Mouse (Mus musculus) right cerebral cortex, postnatal 36 days (tissue): ENCODE data around the gene Ndufs5.

ENCODE experiments used
- DNase-seq, 2 experiments: peaks; one replicate each; pipeline ENCODE4 v3.0.0; 2022; ENCODE audit warnings: low spot score in 2 of 2, mixed read lengths in 1 of 2

Gene Ndufs5

DNA sequence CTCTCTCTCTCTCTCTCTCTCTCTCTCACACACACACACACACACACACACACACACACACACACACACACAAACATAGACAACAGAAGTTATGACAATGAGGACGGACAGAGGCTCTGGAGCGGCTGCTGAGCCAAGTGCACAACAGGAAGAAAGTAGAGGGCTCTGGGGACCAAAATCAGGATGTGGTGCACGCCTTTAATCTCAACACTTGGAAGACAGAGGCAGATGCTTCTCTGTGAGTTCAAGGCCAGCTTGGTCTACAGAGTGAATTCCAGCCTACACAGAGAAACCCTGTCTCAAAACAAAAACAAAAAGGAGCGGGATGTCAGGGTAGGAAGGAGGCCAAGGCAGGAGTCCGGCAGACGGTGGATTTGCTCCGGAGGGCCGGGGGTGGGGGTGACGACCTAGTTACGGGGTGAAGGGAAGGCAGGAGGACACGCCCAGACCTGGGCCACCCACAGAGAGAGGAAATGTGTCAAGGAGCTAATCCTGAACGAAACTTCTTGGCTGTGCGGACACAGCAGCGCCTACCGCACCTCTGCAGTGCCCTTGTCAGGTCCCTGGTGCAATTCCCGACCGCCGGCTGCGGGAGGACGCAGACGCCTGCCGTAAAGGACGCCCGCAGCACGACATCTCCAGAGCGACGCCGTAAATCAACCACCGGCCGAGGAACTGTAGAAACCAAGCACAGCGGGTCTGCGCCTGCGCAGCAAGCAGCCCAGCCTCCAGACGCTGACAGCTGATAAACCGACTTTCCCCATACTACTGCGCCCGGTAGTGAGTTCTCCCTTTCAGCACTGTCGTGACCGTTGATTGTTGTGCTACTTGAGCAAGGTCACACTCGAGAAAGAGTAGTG is at the start of gene Ndufs5:
Gene Ndufs5, minus strand, starts transcription at position 629 of the 860 bp plus-strand sequence.
- peak; percentile 94 to 95 for DNase-seq

DNA sequence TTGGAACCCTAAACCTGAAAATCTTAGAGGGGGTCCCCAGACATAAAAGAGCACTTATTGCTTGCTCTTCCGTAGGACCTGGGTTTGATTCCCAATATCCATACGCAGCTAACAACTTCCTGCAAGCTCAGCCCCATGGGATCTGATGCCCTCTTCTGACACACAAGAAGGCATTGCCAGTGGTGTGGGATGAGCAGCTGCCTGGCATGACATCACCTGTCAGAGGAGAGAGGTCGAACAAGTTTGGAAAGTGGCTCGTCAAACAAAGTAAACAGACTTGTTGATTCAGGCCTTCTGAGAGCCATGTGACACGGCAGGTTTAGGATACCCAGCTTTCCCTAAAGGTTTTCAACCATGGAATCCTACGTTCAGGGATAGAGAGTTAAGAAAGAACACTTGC is 47.1 kb upstream of the Ndufs5 start:
- DNase-seq: no peak

DNA sequence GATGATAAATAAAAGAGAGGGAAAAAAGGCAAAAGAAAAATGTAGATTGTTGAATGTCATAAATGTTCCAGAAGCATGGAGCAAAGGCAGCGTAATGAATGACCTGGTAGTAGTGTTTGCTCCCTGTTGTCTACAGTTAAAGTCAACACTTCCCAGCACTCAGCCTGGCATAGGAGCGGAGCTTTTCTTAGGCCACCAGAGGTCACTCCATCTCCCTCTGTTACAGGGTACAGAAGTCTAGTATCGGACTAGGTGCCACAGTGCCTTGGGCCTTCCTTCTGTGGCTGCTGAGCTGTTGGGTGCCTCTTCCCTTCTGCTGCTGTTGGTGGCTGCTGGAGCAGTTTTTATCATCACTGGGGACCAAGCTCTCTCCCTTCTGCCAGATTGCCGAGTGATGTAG is 40.3 kb upstream of the Ndufs5 start:
- DNase-seq: no peak

DNA sequence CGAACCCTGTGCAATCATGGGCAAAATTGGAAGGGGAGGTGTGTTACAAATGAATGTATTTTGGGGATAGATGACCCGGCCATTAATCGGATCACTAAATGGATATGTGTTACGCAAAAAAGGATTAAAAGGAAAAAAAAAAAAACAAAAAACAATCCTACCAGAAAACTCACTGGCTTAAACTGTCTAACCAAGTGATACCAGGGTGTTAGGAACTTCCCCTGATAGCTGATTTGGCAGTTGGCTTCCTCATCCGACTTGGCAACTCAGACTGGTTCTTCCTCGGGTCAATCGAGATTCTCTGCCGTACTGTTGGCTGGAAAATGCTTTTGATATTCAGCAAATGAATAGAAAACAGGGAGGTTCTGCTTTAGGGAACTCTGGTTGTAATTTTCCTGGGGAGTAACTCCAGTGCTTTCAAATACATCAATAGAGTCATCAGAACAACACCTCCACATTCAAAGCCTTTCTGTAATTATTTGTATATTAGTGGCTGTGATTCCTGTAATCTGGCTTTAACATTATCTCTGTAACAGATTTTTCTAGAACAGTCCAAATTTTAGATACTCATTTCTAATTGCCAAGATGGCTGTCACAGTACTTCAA is 32.8 kb upstream of the Ndufs5 start:
- no peak for DNase-seq

DNA sequence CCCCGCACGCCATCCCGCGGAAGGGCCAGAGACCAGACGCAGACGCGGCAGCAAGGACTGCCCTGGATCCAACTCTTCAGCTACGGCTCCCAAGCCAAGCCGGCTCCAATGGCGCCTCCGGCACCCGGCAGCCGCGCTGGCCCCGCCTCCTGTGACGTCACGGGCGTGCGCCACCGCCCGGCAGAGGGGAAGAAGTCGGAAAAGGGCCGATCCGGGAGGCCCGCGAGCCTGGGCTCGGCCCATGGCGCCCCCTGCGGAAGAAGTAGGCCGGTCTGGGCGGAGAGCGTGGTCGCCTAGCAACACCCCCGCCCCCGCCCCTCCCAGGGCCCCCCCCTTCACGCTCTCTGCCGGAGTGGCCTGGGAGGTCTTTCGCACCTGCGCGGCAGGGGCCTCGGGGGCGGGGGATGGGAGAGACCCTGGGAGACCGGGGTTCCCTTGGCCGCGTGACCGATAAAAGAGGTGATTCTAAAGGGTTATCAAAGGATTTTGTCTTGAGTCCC is 32.2 kb upstream of the Ndufs5 start, which contains the start of gene Akirin1:
Gene Akirin1, minus strand, starts transcription at position 194 of the 500 bp plus-strand sequence.
- DNase-seq: peak; percentile 94 to 96

DNA sequence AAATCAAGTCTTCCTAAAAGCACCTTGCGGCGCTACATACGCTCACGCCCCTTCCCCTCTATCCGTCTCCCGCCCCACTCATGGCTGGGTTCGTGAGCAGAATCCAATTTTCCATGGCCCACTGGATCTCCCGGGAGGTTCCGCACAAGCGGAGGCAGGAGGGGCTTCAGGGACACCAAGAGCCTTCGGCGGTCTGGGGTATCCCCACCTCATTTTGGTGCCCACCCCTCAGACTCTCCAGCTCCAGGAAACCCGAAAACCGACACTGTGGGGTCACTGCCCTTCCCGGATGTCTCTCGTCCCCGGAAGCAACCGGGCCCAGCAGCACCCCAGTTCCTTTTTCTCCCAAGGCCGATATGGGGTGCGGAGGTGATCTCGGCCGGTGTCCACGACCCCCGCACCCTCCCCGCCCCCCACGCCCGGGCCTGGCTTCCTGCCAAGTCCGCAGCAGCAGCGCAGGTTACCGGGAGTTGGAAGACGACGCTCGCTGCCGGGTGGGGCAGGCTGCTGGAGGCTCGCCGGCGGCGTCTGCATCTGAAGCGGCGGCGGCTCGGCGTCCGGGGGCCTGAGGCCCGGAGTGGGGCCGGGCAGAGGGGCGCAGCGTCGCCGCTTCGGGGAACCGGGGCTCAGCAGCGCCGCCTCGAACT is 31.6 kb upstream of the Ndufs5 start:
- DNase-seq: no peak

DNA sequence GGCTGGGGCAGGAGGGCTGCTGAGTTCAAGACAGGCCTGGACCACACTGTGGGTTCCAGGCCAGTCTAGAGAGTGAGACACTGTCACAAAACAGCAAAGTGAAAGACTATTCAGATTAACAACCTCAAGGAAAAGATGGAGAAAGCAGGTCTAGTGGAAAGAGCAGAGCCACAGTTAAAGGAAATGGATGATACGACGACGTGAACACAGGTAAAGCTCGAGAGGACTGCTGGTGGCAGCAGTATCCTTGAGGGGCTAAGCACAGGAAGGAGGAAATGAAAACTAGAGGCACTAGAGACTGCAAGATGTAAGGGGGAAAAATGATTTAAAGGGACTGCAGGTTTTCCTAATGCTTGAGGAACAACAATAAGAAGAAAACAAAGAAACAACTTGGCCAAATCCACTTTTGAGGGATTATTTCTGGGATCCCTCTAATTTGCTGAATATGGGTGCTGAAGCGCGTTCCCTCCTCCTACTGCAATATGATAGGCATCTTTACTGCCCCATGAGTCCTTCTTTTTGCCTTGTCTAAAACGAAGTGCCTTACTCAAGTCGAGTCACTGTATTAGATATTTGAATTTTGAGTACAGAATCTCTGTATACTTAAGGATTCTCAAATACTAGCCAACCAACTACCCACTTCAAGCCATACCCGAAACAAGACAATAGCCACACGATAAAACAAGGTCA is 30.9 kb upstream of the Ndufs5 start:
- DNase-seq: no peak

DNA sequence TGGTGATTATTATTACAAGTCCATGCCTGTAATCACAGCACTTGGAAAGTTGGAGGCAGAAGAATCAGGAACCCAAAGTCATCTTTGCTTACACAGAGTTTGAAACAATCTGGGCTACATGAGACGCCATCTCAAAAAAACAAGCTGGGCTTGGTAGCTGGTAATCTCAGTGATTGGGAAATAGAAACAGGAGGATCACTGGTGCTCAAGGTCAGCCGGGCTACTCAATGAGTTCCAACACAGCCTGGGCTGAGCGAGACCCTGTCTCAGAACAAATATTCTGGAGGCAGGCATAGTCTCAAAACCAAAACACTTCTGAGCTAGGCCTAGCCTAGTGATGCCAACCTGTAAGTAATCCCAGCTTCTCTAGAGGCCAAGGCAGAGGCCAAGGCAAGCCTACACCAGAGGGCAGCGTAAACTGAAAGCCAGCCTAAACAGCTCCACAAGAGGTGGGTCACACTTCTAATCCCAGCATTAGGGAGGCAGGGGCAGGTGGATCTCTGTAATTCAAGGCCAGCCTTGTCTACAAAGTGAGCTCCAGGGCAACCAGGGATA is 27.3 kb upstream of the Ndufs5 start:
- DNase-seq: no peak

DNA sequence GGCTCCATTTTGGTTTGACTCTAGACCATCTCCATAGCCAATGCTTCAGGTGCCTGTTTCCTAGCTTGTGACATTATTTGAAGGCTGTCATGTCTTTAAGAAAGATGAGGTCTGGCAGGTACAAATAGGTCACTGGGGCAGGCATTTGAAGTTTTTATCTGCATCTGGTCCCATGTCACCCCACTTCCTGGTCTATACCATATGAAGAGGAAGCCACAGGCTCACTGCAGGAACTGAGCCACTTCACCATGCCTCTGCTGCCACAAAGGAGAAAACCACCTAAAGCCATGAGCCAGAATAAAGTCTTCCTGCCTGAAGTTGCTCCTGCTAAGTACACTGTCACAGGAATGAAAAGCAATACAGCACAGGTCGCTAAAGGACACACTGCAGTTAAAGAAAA is 24.9 kb upstream of the Ndufs5 start:
- DNase-seq: no peak

DNA sequence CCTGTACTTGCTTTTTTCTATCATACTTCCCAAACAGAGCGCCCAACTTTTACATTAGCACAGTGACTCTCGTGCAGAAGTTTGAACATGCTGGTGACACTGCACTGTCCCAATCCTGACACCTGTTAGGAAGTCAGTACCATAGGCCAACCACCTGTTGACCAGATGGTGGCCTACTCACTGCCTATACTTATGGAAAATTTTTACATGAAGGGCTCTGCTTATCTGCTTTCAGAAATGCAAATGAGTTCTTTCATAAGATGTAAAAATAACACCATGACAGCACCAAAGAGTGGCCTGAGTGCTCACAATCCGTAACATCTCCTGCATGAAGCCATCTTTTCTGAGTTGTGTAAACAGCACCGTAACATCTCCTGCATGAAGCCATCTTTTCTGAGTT is 20.7 kb upstream of the Ndufs5 start:
- no peak for DNase-seq

DNA sequence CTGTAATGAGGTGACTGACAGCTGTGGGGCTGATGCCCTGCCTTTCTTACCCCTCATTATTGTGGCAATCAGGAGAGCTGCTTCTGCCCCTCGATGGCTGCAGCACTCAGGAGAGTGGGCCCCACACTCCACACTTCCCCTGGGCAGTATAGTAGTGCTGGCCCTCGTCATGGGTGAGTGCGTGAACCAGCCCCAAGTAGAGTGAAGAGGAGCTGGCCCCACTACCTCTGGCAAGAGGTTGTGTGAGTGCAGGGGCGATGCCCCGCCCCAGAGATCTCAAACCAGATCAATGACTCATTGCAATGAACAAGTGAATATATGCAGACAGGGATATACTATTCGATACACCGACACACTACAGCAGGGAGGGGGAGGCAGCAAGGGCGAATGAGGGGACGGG is 15.5 kb upstream of the Ndufs5 start:
- DNase-seq: no peak

DNA sequence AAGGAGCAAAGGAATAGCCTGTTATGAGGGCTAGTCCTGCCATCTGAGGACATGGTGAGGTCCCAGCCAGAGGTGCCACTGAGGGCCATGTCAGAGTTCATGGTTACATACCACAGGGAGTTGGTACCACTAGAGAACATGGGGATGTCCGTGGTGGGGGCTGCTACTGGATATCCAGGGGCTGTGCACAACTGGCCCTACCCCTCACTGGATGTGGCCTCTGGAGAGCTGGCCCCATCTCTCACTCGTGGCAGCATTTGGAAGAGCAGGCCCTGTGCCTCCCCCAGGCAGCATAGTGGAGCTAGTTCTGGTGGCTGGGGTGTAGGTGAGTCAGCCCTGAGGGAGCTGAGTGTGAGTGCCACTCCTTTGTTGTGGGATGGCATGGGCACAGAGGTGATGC is 14.9 kb upstream of the Ndufs5 start:
- no peak for DNase-seq

DNA sequence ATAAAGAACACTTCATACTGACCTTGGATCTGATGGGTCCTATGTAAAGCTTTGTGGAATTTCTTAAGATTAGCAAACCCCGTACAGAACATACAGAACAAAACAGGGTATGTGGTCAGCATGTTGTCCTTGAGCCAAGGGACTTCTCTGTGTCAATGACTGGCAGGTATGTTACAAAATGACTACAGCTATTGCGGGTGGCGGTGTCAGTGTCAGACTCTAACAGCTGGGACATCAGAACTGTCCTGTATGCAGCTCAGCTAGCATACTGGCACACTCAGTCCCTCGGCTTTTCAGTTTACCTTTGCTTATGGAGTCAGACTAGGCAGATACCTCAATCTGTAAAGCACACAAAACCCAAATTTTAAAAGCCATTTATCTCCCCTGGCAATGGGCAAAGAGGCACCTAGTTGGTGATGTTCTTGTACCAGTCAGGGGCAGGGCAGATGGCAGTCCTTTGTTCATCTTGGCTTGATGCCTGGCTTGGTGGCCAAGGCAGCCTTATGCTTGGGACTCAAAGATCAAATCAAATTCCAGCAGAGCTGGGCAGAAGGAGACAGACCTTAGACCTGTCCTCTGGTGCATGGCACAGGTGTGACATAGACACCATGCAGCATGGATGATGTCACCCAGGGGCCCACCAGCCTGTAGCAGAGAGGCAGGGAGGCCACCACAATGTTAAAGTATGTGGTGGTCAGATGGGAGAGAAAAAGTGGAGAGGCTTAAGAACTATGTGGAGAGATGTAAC is 14.3 kb upstream of the Ndufs5 start:
- no peak for DNase-seq

DNA sequence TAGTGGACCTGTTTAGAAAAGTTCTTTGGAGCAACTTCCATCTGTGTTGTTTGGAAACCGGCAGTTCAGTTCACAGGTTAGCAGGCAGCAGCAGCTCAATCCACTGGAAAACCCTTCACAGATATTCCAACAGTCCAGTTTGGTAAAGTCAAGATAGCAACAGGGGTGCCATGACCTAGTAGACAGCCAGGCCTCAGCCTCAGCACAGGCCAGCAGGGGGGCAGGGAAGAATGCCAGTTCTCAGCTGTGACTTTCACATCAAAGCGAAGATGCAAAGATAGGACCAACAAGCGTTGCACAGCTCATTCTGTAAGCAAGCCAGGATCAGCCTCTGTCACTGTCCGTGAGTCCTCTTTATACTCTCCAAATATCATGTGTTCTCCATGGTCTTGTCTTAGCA is 3.8 kb upstream of the Ndufs5 start:
- no peak for DNase-seq

DNA sequence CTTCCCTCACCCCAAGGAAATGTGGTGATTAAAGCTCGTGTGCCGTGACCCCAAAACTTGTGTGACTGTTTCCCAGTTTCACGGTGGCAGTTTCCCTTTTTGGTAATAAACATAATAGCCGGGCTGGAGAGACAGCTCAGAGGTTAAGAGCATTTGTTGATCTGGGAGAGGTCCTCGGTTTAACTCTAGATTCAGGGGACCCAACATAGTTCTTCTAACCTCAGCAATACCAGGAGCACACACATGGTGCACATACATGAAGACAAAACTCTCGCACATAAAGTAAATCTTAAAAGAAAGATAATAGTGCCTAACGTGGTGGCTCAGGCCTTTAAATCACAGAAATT is 405 bp upstream of the Ndufs5 start:
- no peak for DNase-seq

DNA sequence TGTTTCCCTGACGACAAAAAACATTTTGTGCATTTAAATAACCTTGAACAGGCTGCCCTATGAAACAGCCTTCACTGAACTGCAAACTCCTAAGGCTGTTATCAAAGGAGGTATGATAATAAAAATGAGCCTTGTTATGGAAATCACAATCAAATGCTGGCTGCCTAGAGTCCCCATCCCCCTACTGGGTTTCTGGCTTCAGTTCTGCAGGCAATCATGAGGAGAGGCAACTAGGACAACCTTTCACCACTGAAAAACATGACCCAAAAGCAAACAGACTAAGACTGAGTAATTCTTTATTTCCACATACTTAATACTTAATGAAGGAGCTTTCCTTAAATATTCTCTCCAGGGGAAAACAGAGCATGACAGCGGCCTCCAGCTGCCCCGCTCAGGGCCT is 5.6 kb downstream of the Ndufs5 start:
- DNase-seq: no peak

DNA sequence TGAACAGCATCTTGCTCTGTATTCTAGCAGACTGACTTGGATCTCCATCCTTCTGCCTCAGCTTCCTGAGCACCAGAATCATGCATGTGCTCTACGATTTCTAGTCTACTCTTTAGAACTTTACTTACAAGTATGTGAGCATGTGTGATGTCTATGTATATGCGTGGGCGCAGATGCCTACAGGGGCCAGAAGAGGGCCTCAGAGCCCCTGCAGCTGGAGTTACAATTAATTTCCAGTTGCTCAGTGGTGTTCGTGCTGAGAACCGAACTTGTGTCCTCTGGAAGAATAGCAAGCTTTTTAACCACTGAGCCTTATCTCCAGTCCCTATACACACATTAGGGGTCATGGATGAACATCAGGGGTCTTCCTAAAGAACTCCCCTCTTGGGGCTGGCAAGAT is 10.7 kb downstream of the Ndufs5 start:
- no peak for DNase-seq

DNA sequence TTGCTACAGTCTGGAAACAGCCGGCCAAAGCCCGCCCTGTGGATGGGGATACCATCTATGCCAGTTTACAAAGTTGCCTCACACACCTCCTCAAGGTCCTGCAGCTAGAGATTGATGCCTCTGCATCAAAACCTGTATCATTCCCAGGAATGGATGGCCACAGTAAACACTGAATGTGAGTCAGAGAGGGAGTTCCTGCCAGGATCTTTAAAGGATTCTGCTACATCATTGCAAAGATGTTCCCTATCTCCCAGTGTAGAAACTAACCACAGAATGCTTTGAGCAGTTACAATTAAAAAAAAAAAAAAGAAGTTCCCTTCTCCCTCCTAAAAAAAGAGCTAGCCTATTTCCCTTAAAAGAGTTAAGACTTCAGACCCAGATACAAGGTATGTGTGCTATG is 12.7 kb downstream of the Ndufs5 start:
- no peak for DNase-seq

DNA sequence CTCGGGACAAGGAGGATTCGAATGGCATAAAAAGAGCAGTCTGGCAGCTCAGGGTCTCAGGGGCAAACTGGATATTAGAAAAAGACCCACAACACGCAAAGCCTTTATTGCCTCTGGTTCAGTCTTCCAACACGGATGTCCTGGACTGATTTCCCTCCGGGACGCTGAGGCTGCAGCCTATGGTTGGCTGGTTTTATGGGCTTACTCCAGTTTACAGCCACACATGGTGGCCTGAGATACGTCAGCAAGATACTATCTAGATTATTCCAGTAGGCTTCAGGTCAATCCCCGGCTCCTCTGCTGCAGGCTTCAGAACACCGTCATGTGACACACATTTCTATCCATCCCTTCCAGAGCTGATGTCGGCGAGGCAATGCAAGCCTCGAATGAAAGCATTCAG is 24.6 kb downstream of the Ndufs5 start:
- no peak for DNase-seq

DNA sequence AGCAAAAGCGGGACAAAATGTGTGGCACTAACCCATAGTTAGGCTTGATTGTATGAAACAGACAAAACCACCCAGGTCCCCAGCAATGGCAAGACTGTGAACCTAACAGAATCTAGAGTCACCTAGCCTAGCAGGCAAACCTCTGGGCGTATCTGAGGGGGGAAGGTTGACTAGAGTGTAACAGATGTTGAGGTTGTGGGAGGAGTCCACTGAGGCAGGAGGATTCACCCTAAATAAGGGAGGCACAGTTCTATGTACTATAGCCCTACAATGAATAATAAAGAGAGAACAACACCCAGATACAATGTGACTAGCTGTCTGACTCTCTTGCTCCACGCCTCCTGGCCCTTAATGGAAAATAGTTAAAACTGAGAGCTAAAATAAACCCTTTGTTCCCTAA is 25.9 kb downstream of the Ndufs5 start:
- no peak for DNase-seq

DNA sequence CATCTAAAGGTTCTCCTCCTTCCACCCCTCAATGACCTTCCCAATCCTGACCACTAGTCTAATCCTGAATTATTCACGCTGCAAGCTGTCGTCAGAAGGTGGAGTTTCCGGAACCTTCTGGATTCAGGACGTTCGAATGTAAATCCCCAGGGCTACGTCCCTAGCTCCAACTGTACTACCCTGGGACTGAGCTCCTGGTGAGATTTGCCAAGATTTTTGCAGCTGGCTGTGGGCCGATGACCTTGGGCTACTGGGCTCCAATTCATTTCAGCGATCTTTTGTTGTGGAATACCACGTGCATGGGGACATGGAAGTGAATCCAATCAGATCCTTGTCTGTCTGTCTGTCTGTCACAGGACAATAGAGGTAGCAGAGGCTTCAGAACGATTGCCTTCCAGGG is 27.7 kb downstream of the Ndufs5 start:
- DNase-seq: no peak
